Mouse (Mus musculus): ENCODE results near the gene A930004D18Rik. TPM values are rescaled to one million over a fixed set of nuclear protein-coding genes. Genes with fewer than 3 reads are reported as not detected.
A peak's percentile ranks its signal among the peaks of the same experiment; 100 is the strongest.

The A930004D18Rik gene
- polyA plus RNA-seq, 1 experiment from 2014 or later = 19.9 TPM

DNA sequence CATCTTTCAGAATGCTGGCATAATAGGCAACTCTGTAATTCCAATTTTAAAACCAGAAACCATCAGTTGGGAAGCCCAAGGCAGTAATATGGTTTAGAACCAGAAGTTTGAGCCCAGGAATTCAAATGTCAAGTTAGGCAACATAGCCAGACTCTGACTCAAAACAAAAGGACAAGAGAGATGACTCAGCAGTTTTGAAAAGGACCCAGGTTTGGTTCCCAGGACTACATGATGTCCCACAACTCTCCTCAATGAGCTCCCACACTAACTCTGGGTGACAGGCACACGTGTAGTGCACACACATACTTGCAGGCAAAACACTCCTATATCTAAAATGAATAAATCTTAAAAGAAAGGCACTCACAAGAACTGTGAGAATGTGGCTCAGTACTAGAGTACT lies 18.4 kb downstream of the A930004D18Rik start:
- H3K4me3 ChIP-seq (replicated peaks) = no peak overlapping the region
- WGBS = 80% methylated on average over 1 of the region's 1 CpGs
- ATAC-seq (ENCODE audit: insufficient number of reproducible peaks, insufficient read depth, low FRiP score, low TSS enrichment, low read depth) = no peak

DNA sequence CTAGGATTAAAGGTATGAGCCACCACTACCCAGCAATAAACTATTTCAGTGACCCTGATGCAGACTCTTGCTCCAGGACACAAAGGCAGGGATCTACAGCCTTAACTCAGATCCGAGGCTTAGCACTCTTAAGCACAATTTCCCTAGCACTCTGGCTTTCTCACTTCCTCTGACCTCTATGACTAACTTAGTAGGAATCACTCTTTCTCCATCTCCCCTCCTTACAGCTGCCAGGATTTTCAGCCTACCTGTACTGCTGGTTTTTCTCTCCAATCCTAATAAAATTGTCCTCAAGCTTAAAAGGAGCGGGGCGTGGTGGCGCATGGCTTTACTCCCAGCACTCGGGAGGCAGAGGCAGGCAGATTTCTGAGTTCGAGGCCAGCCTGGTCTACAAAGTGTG lies 20.2 kb downstream of the A930004D18Rik start:
- 92% methylated on average over 6 of the region's 6 CpGs for WGBS
- no peaks in the 10 kb centered on the region for H3K36me3 ChIP-seq

More for the DNA sequence above, 18.4 kb downstream of the A930004D18Rik start:
- H3K4me2 ChIP-seq = no peak overlapping the region
- H3K9ac ChIP-seq (replicated peaks) = no peak overlapping the region
- H3K27me3 ChIP-seq = no peaks in the 10 kb centered on the region
- no peaks in the 10 kb centered on the region for H3K9me3 ChIP-seq
- no peaks in the 10 kb centered on the region for H3K36me3 ChIP-seq
- H3K4me1 ChIP-seq (replicated peaks) = 0 out of 2 replicates have a peak, but pooled peaks cover 4% of the 10 kb centered on the region
- H3K27ac ChIP-seq = no peak overlapping the region

DNA sequence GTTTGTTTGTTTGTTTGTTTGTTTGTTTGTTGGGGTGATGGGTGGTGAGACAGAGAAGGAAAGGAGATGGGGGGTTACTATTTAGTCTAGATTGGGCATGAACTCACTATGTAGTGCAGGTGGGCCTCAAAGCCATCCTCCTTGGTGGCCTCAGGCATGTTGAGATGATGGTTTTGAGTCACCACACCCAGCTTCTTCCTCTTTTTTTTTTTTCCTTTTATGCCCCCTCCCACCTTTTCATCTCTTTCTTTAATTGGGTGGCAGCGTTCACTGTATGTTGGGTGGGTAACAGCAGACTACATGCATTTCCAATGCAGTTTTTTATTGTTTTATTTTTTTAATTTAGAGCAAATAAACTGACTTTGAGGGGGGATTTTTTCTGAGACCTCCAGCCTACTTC lies 20.9 kb downstream of the A930004D18Rik start:
- Histone ChIP-seq H3K9me3 (no peaks in the 10 kb centered on the region), H3K9ac (replicated peaks) (no peak overlapping the region), H3K4me3 (replicated peaks) (no peak overlapping the region), H3K36me3 (no peaks in the 10 kb centered on the region), H3K27me3 (no peaks in the 10 kb centered on the region), H3K4me2 (no peak overlapping the region), H3K27ac (no peak overlapping the region), H3K4me1 (replicated peaks) (0 out of 2 replicates have a peak, but pooled peaks cover 4% of the 10 kb centered on the region)
- ATAC-seq (ENCODE audit: insufficient number of reproducible peaks, insufficient read depth, low FRiP score, low TSS enrichment, low read depth) = no peak
- 96% methylated on average over 1 of the region's 1 CpGs for WGBS

More for the DNA sequence above, 20.2 kb downstream of the A930004D18Rik start:
- Histone ChIP-seq H3K27me3 (no peaks in the 10 kb centered on the region), H3K4me2 (no peak overlapping the region), H3K4me1 (replicated peaks) (0 out of 2 replicates have a peak, but pooled peaks cover 4% of the 10 kb centered on the region), H3K9ac (replicated peaks) (no peak overlapping the region), H3K27ac (no peak overlapping the region), H3K9me3 (no peaks in the 10 kb centered on the region), H3K4me3 (replicated peaks) (no peak overlapping the region)
- ATAC-seq (ENCODE audit: insufficient number of reproducible peaks, insufficient read depth, low FRiP score, low TSS enrichment, low read depth) = no peak

DNA sequence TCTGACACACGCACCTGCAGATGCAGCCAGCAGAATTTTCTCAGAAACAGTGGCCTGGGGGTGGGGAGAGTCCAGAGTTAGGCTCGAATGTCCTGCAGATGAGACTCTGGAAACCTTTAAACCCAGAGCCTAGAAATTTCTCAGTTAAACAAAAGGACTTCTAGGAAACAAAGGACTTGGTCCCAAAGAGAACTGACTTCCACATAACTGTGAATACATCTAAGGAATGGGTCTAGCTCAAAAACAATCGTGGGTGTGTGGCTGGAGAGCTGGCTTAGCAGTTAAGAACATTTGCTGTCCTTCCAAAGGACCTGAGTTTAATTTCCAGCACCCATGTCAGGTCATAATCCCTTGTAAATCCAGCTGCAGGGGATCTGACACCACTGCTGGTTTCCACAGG lies 22.0 kb downstream of the A930004D18Rik start:
- ATAC-seq (ENCODE audit: insufficient number of reproducible peaks, insufficient read depth, low FRiP score, low TSS enrichment, low read depth) = no peak
- 60% methylated on average over 3 of the region's 3 CpGs for WGBS
- Histone ChIP-seq H3K36me3 (no peaks in the 10 kb centered on the region), H3K27me3 (no peaks in the 10 kb centered on the region), H3K9ac (replicated peaks) (no peak overlapping the region), H3K4me1 (replicated peaks) (0 out of 2 replicates have a peak, but pooled peaks cover 4% of the 10 kb centered on the region), H3K9me3 (no peaks in the 10 kb centered on the region), H3K4me3 (replicated peaks) (no peak overlapping the region), H3K27ac (no peak overlapping the region), H3K4me2 (no peak overlapping the region)

DNA sequence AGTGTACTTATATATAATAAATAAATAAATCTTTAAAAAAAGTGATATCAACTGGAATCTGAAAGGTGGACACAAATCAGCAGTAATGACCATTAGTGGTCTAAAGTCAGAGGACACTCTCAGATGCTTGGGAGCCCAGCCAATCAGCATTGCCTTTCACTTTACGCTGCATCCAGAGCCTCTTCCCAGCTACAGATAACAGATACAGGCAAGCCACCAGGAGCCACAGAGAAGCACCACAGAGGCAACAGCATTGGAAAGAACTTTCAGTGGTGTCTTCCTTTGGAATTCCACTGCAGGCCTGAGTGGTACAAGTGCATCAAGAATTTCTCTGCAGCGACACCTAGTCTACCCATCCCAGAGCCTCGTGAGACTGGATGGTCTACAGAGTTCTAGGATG lies 24.7 kb downstream of the A930004D18Rik start:
- no peaks in the 10 kb centered on the region for H3K9me3 ChIP-seq
- no peak overlapping the region for H3K27ac ChIP-seq
- H3K9ac ChIP-seq (replicated peaks) = no peak overlapping the region
- H3K36me3 ChIP-seq = no peaks in the 10 kb centered on the region
- H3K27me3 ChIP-seq = no peaks in the 10 kb centered on the region
- no peak overlapping the region for H3K4me3 ChIP-seq (replicated peaks)
- H3K4me1 ChIP-seq (replicated peaks) = no peaks in the 10 kb centered on the region
- WGBS = 92% methylated on average over 3 of the region's 3 CpGs
- ATAC-seq (ENCODE audit: insufficient number of reproducible peaks, insufficient read depth, low FRiP score, low TSS enrichment, low read depth) = no peak
- H3K4me2 ChIP-seq = no peak overlapping the region

DNA sequence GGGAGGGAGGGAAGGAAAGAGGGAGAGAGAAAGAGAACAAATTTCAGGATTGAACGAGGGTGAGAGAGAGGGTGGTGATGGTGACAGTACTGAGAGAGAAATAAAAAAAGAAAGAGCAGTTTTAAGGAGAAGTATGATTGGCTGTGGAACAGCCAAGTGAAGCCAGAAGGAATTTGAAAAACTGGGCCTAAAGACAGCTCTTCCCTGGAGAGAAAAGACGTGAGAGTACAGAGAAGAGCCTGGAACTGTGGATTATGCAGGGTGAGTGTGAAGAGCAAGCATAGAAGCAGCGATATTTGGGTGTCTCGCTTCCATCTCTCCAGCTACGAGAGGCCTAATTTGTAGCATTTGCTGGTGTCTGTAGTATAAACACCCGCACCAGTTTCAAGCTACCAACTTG lies 26.3 kb downstream of the A930004D18Rik start:
- no peaks in the 10 kb centered on the region for H3K36me3 ChIP-seq
- no peaks in the 10 kb centered on the region for H3K4me1 ChIP-seq (replicated peaks)
- H3K27ac ChIP-seq = no peak overlapping the region
- no peak overlapping the region for H3K9ac ChIP-seq (replicated peaks)
- H3K4me3 ChIP-seq (replicated peaks) = no peak overlapping the region
- no peaks in the 10 kb centered on the region for H3K9me3 ChIP-seq
- WGBS = 83% methylated on average over 6 of the region's 6 CpGs
- H3K4me2 ChIP-seq = no peak overlapping the region
- ATAC-seq (ENCODE audit: insufficient number of reproducible peaks, insufficient read depth, low FRiP score, low TSS enrichment, low read depth) = no peak
- H3K27me3 ChIP-seq = no peaks in the 10 kb centered on the region

DNA sequence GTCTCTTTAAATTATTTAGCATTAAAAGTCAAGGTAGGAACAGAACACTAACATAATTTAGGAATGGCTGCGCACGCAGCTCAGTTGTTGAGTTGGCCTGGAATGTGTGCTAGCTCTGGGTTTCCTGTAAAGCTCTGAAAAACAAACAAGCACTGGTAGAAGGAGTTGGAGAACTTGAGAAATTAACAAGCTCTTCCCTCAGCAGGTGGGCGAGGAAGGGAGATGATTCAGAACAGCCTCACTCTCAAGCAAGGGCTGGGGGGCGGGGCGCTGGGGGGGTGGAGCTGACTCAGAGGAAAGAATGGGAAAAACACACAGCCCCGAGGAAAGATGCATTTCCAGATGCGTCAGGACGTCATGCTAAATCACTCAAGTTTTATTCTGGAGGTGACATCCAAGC lies 32.4 kb downstream of the A930004D18Rik start:
- Histone ChIP-seq H3K4me2 (peak overlapping the region; percentile 5; the same call in 1 of the 2 replicates), H3K4me1 (replicated peaks) (peaks cover 7% of the 10 kb centered on the region), H3K27me3 (no peaks in the 10 kb centered on the region; the same call in 1 of the 2 replicates), H3K9me3 (no peaks in the 10 kb centered on the region), H3K36me3 (no peaks in the 10 kb centered on the region), H3K9ac (replicated peaks) (no peak overlapping the region), H3K27ac (peak overlapping the region; percentile 72; the same call in 1 of the 2 replicates), H3K4me3 (replicated peaks) (no peak overlapping the region)
- 24% methylated on average over 8 of the region's 8 CpGs for WGBS
- peak; percentile 33; the same call in 1 of the 2 replicates for ATAC-seq (ENCODE audit: insufficient number of reproducible peaks, insufficient read depth, low FRiP score, low TSS enrichment, low read depth)

DNA sequence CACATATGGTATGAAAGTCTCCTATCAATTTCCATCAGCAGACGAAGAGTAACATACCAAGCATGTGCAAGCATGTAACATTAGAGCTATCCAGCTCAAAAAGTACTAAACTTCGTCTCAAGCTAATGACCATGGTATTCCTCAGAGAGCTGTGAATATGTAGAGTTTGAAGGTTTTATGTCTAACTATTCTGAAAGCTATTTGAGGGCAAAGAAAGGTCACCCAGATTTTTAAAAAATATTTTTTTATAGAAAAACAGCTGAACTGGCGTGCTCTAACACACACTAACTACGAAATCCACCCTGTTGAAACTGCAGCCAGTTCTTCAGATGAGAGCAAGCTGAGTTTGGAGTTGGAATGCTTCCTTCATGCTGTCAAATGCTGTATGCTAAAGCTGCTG lies 33.3 kb downstream of the A930004D18Rik start:
- Histone ChIP-seq H3K4me3 (replicated peaks) (no peak overlapping the region), H3K27ac (no peak overlapping the region), H3K9ac (replicated peaks) (no peak overlapping the region), H3K9me3 (no peaks in the 10 kb centered on the region), H3K4me1 (replicated peaks) (peaks cover 7% of the 10 kb centered on the region), H3K4me2 (no peak overlapping the region), H3K27me3 (no peaks in the 10 kb centered on the region; the same call in 1 of the 2 replicates), H3K36me3 (no peaks in the 10 kb centered on the region)
- WGBS = 48% methylated on average over 4 of the region's 4 CpGs
- ATAC-seq (ENCODE audit: insufficient number of reproducible peaks, insufficient read depth, low FRiP score, low TSS enrichment, low read depth) = peak; percentile 63; the same call in 1 of the 2 replicates

DNA sequence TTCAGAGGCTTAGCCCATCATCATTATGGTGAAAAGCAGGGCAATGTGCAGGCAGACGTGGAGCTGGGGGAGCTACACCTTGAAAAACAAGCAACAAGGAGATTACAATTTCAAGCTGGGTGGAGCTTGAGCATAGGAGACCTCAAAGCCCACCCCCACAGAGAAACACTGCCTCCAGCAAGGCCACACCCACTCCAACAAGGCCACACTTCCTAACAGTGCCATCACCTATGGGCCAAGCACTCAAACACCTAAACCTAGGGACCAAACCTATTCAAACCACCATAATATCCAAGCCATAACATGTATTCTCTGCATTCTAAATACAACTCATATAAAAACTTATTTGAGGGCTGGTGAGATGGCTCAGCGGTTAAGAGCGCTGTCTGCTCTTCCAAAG lies 35.2 kb downstream of the A930004D18Rik start:
- 97% methylated on average over 3 of the region's 3 CpGs for WGBS
- Histone ChIP-seq H3K4me1 (replicated peaks) (peaks cover 7% of the 10 kb centered on the region), H3K4me3 (replicated peaks) (no peak overlapping the region), H3K9me3 (no peaks in the 10 kb centered on the region), H3K4me2 (no peak overlapping the region), H3K27ac (no peak overlapping the region), H3K9ac (replicated peaks) (no peak overlapping the region), H3K27me3 (no peaks in the 10 kb centered on the region; the same call in 1 of the 2 replicates), H3K36me3 (no peaks in the 10 kb centered on the region)
- no peak for ATAC-seq (ENCODE audit: insufficient number of reproducible peaks, insufficient read depth, low FRiP score, low TSS enrichment, low read depth)

DNA sequence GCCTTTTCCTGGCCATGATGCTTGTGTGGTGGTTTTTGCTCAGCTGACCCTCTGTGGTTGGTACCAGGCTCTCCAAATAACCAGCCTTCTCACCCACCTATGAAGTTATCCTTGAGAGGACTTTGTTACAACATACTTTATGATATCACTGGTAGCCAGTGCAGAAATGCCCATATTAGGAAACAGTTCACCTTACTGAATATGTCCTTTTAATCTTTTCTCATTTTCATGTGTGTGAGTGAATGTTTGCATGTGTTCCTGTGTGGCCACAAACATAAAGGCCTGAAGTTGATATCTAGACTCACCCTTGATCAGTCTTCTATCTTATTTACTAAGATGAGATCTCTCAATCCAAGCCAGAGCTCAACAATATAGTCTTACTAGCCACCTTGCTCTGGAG lies 40.7 kb downstream of the A930004D18Rik start, which contains the start of gene H2al2a:
Gene H2al2a (minus strand): TSS at position 101 of the 400 bp plus-strand sequence.
- H3K36me3 ChIP-seq = no peaks in the 10 kb centered on the region
- H3K4me3 ChIP-seq (replicated peaks) = no peak within 1 kb of the TSS
- no peaks in the 10 kb centered on the region for H3K4me1 ChIP-seq (replicated peaks)
- no peak for ATAC-seq (ENCODE audit: insufficient number of reproducible peaks, insufficient read depth, low FRiP score, low TSS enrichment, low read depth)
- H3K9ac ChIP-seq (replicated peaks) = no peak within 1 kb of the TSS
- no peaks in the 10 kb centered on the region for H3K9me3 ChIP-seq
- no peaks in the 10 kb centered on the region; the same call in 1 of the 2 replicates for H3K27me3 ChIP-seq
- no peak within 1 kb of the TSS for H3K4me2 ChIP-seq
- H3K27ac ChIP-seq = no peak within 1 kb of the TSS

DNA sequence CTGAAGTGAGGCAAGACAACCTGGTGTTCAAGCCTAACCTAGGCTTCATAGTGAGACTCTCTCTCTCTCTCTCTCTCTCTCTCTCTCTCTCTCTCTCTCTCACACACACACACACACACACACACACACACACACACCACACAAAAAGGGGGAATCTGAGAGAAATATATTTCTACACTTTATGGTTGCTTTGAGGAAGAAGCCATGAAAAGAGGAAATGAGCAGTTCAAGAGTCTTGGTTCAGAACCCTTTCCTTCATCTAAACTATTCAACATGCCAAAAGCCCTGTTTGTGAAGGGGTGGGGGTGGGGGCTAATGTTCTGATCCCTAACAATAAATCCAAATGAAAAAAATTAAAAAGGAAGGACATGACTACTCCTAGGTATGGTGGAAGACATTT lies 48.0 kb downstream of the A930004D18Rik start:
- ATAC-seq (ENCODE audit: insufficient number of reproducible peaks, insufficient read depth, low FRiP score, low TSS enrichment, low read depth) = no peak
- H3K36me3 ChIP-seq = no peaks in the 10 kb centered on the region
- no peak overlapping the region for H3K4me2 ChIP-seq
- no peaks in the 10 kb centered on the region for H3K4me1 ChIP-seq (replicated peaks)
- H3K27ac ChIP-seq = no peak overlapping the region
- H3K4me3 ChIP-seq (replicated peaks) = no peak overlapping the region
- no peaks in the 10 kb centered on the region for H3K27me3 ChIP-seq
- H3K9me3 ChIP-seq = peaks cover 12% of the 10 kb centered on the region; the same call in 1 of the 2 replicates
- no peak overlapping the region for H3K9ac ChIP-seq (replicated peaks)

DNA sequence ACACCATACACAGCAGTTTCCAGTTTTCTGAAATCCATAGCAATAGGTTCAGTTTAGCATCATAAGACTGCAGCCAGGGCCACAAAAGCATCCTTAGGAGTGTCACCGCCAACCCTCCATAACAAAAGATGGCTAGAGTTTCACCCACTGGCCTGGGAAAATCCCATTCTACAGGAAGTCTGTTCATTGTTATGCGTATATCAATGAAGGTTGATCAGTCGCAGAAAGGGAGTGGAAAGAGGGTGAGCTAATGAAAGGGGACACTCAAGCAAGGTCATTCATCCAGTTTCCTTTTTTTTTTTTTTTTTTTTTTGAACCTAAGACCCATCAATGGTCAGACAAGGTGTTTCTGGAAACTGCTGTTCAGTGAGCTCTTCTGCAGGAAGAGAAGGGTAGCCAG lies 48.4 kb downstream of the A930004D18Rik start:
- Histone ChIP-seq H3K4me2 (no peak overlapping the region), H3K36me3 (no peaks in the 10 kb centered on the region), H3K9me3 (peaks cover 12% of the 10 kb centered on the region; the same call in 1 of the 2 replicates), H3K4me1 (replicated peaks) (no peaks in the 10 kb centered on the region), H3K27me3 (no peaks in the 10 kb centered on the region), H3K9ac (replicated peaks) (no peak overlapping the region), H3K4me3 (replicated peaks) (no peak overlapping the region), H3K27ac (no peak overlapping the region)
- WGBS = 73% methylated on average over 3 of the region's 3 CpGs
- no peak for ATAC-seq (ENCODE audit: insufficient number of reproducible peaks, insufficient read depth, low FRiP score, low TSS enrichment, low read depth)

All from limb, embryonic 12.5 days (tissue).